Mouse (Mus musculus) cerebellum, adult 2 months (tissue): ENCODE results near the gene Rabgap1l.

Source experiments
- CTCF ChIP-seq: fragments of 200-500 bp; IDR thresholded peaks from 2 replicates; pipeline ENCODE4 v1.5.1; 2011; ENCODE audit warnings: low read depth, mild to moderate bottlenecking, control low read depth, low read length, moderate library complexity, borderline replicate concordance; ENCODE audit not compliant: insufficient read depth
- POLR2A ChIP-seq: fragments of 200-500 bp; IDR thresholded peaks from 2 replicates; pipeline ENCODE4 v1.6.1; 2011; ENCODE audit warnings: low read length, control low read depth, borderline replicate concordance; ENCODE audit not compliant: insufficient read depth

DNA sequence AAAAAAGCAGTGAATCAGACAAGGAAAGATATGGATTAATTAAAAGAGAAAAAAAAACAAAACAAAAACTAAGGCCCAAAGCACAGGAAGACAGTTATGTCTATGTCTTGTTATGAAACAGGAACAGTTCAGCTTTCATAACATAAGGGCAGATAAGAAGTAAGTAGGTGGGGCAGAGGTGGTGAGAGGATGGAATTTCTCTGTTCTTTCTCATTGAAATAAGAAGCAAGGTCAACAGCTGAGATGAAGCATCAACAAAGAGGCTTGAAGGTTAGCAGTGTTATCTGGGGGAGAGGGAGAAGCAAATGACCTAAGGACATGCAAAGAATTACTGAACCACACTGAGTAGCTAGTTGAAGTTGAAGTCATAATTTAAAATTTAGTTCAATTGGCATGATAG lies 19.4 kb upstream of the Rabgap1l start:
- no peak for TF ChIP-seq POLR2A
- no peak for TF ChIP-seq CTCF
